Mouse (Mus musculus): ENCODE results near the gene Xlr3b.

GRCm38 (mm10) chrX:73228606-73229214 lies 36.7 kb downstream of the Xlr3b start:
- TF ChIP-seq POLR2A (IDR thresholded peaks at IDR 0.05; ENCODE audit: insufficient read depth, low read length) (no peak), CTCF (IDR thresholded peaks at IDR 0.05; ENCODE audit: low read depth, low read length) (no peak), EP300 (IDR thresholded peaks at IDR 0.05; ENCODE audit: insufficient read depth, low read depth, low read length) (no peak)

Measured in ES-Bruce4 (cell line).